Mouse (Mus musculus) kidney, adult 2 months (tissue): ENCODE measurements around the gene Klhl24. TPM values are rescaled to one million over a fixed set of nuclear protein-coding genes. Genes with fewer than 3 reads are reported as not detected.

Experiments
- DNase-seq: peaks from one replicate; pipeline ENCODE4 v3.0.0; 2021
- H3K27ac ChIP-seq: fragments of 200-500 bp; 2 replicates; pipeline ENCODE4 v1.5.1; 2012; ENCODE audit warnings: low read depth, low read length, control low read depth, inconsistent platforms; ENCODE audit not compliant: insufficient read depth
- H3K27me3 ChIP-seq: fragments of 200-500 bp; replicated peaks from 2 replicates; pipeline ENCODE4 v1.6.1; 2012; ENCODE audit warnings: mild to moderate bottlenecking, moderate library complexity, low read length, inconsistent platforms; ENCODE audit not compliant: control insufficient read depth, insufficient read depth
- H3K36me3 ChIP-seq: fragments of 200-500 bp; 2 replicates; pipeline ENCODE4 v1.6.1; 2012; ENCODE audit warnings: mild to moderate bottlenecking, moderate library complexity, low read length, inconsistent platforms; ENCODE audit not compliant: control insufficient read depth, insufficient read depth
- H3K4me1 ChIP-seq: fragments of 200-500 bp; 2 replicates; pipeline ENCODE4 v1.6.1; 2011; ENCODE audit warnings: low read length; ENCODE audit not compliant: control insufficient read depth, insufficient read depth
- H3K4me3 ChIP-seq: fragments of 200-500 bp; 2 replicates; pipeline ENCODE4 v1.5.1; 2011; ENCODE audit warnings: mild to moderate bottlenecking, low read depth, low read length, control low read depth; ENCODE audit not compliant: insufficient read depth
- CTCF ChIP-seq: fragments of 200-500 bp; conservative IDR thresholded peaks from 2 replicates; pipeline ENCODE4 v1.5.1; 2011; ENCODE audit warnings: low read depth, mild to moderate bottlenecking, control low read depth, low read length, moderate library complexity, mixed read lengths; ENCODE audit not compliant: insufficient read depth, insufficient read length
- POLR2A ChIP-seq: fragments of 200-500 bp; IDR thresholded peaks from one replicate; pipeline ENCODE4 v1.6.1; 2011; ENCODE audit warnings: low read depth, low read length, control low read depth
- WGBS: fragments of 180-500 bp; shearing (Covaris S2); methylation state at CpG from one replicate; pipeline ENCODE4 v1.1.7; 2018; 5-methylcytosine and 5-hydroxymethylcytosine counted together
- polyA plus RNA-seq: library from polyadenylated mRNA; depleted of rRNA; stranded (reverse); fragments of >200 nt; gene quantifications from 2 replicates; pipeline ENCODE4 v1.2.3, GENCODE M21; 2012; rRNA removed

Gene Klhl24
- polyA plus RNA-seq, 1 experiment = 23.3 TPM

- Histone ChIP-seq H3K4me3 (no peak overlapping the region), H3K27ac (no peak overlapping the region), H3K36me3 (no peaks in the 10 kb centered on the region), H3K27me3 (no peaks in the 10 kb centered on the region), H3K4me1 (peaks cover 7% of the 10 kb centered on the region; the same call in 1 of the 2 replicates)
- WGBS = 90% methylated on average over 3 of the region's 3 CpGs
- no peak for DNase-seq
- TF ChIP-seq CTCF = no peak
- TF ChIP-seq POLR2A = no peak
Measured at GRCm38 (mm10) chr16:20144568-20144967, 47.2 kb downstream of the Klhl24 start.

GRCm38 (mm10) chr16:20151991-20152390 lies 54.6 kb downstream of the Klhl24 start:
- H3K4me1 ChIP-seq = peaks cover 14% of the 10 kb centered on the region; the same call in 1 of the 2 replicates
- peak overlapping the region; percentile 63; the same call in 1 of the 2 replicates for H3K27ac ChIP-seq
- peak; percentile 41 for DNase-seq

DNA sequence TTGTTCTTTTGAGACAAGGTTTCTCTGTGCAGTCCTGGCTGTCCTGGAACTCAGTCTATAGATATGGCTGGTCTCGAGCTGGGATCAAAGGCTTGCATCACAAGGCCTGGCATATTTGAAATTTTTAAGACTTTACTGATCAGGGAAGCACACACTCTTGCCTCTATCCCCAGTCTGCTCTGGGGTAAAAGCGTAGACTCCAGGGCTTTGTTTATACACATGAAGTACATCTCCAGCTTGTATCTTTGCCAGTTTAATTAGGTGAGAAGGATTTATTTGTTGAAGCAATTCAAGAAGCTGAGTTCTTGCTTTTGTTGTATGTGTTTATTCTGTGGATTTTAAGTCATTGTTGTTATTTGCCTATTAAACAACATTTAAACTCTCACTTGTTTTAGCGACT lies 56.4 kb downstream of the Klhl24 start:
- DNase-seq = no peak
- Histone ChIP-seq H3K4me1 (peaks cover 14% of the 10 kb centered on the region; the same call in 1 of the 2 replicates), H3K36me3 (peaks cover 6% of the 10 kb centered on the region; the same call in 1 of the 2 replicates), H3K27me3 (no peaks in the 10 kb centered on the region), H3K27ac (no peak overlapping the region), H3K4me3 (no peak overlapping the region)
- 84% methylated on average over 3 of the region's 3 CpGs for WGBS
- TF ChIP-seq POLR2A (no peak), CTCF (no peak)

More at GRCm38 (mm10) chr16:20151991-20152390, 54.6 kb downstream of the Klhl24 start:
- TF ChIP-seq POLR2A = no peak
- TF ChIP-seq CTCF = no peak
- peaks cover 5% of the 10 kb centered on the region; the same call in 1 of the 2 replicates for H3K36me3 ChIP-seq
- H3K4me3 ChIP-seq = no peak overlapping the region
- 26% methylated on average over 5 of the region's 5 CpGs for whole genome bisulfite sequencing
- H3K27me3 ChIP-seq = no peaks in the 10 kb centered on the region

DNA sequence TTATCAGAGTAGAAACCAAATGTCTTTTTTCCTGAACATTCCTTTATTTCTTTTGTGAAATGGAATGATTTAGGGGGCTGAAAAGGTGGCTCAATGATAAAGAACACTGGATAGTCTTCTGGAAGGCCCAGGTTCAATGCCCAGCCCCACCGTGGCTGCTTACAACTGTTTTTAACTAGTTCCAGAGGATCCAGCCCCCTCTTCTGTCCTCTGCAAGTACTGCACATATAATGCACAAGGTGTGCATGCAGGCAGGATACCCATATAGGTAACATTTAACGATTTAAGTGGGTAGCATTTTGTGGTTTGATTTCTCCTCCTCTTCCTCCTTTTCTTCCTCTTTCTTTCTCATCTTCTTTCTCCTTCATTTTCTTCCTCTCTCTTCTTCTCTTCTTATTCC lies 62.8 kb downstream of the Klhl24 start:
- DNase-seq = no peak
- Histone ChIP-seq H3K4me3 (no peak overlapping the region), H3K4me1 (no peaks in the 10 kb centered on the region; the same call in 1 of the 2 replicates), H3K27me3 (no peaks in the 10 kb centered on the region), H3K36me3 (peaks cover 5% of the 10 kb centered on the region), H3K27ac (no peak overlapping the region)
- TF ChIP-seq CTCF = 0 out of 2 replicates have a peak, but pooled peaks have one; percentile 17
- no peak for TF ChIP-seq POLR2A
- 90% methylated on average over 2 of the region's 2 CpGs for WGBS

GRCm38 (mm10) chr16:20169071-20169470 lies 71.7 kb downstream of the Klhl24 start:
- Histone ChIP-seq H3K27ac (0 out of 2 replicates have a peak overlapping the region, but pooled peaks have one; percentile 3), H3K36me3 (peaks cover 2% of the 10 kb centered on the region), H3K4me1 (peaks cover 4% of the 10 kb centered on the region), H3K27me3 (no peaks in the 10 kb centered on the region), H3K4me3 (no peak overlapping the region)
- WGBS = 64% methylated on average over 3 of the region's 3 CpGs
- no peak for TF ChIP-seq POLR2A
- TF ChIP-seq CTCF = no peak
- peak; percentile 9 for DNase-seq

- 0 out of 2 replicates have a peak overlapping the region, but pooled peaks have one; percentile 3 for H3K27ac ChIP-seq
- no peaks in the 10 kb centered on the region for H3K27me3 ChIP-seq
- TF ChIP-seq POLR2A (no peak), CTCF (no peak)
- no peak for DNase-seq
- WGBS = 81% methylated on average over 3 of the region's 3 CpGs
- H3K36me3 ChIP-seq = peaks cover 2% of the 10 kb centered on the region; the same call in 1 of the 2 replicates
- H3K4me1 ChIP-seq = peaks cover 4% of the 10 kb centered on the region
- H3K4me3 ChIP-seq = no peak overlapping the region
Measured at GRCm38 (mm10) chr16:20169471-20170106, 72.2 kb downstream of the Klhl24 start.

Other genes with a start within 250 kb of the Klhl24 start
- 4.1 and 5.2 TPM in 2 replicates for gene Klhl6, start 114.5 kb upstream of the Klhl24 start, polyA plus RNA-seq
- 11.9 and 16.8 TPM in 2 replicates for gene Yeats2, start 43.5 kb downstream of the Klhl24 start, polyA plus RNA-seq
- 0.07 and 0.11 TPM in 2 replicates for gene Map6d1, start 143.8 kb downstream of the Klhl24 start, polyA plus RNA-seq
- gene Parl, start 204.8 kb downstream of the Klhl24 start, polyA plus RNA-seq = 52.0 and 61.0 TPM in 2 replicates
- 0.20 and 0.22 TPM in 2 replicates for gene Cyp2ab1, start 227.9 kb downstream of the Klhl24 start, polyA plus RNA-seq